Mouse (Mus musculus) brain, embryonic 14.5 days (tissue): ENCODE results near the gene Dido1. TPM values are rescaled to one million over a fixed set of nuclear protein-coding genes. Genes with fewer than 3 reads are reported as not detected.
A peak's percentile ranks its signal among the peaks of the same experiment; 100 is the strongest.

Experiments used
- DNase-seq: peaks from one replicate; pipeline ENCODE4 v3.0.0-alpha.2; 2011; ENCODE audit warnings: low read depth
- CTCF ChIP-seq: fragments of 200-500 bp; IDR thresholded peaks from 2 replicates; pipeline ENCODE4 v1.5.1; 2012; ENCODE audit warnings: inconsistent platforms, mild to moderate bottlenecking, moderate library complexity, borderline replicate concordance; ENCODE audit not compliant: insufficient read depth, insufficient read length; ENCODE audit errors: extremely low read depth
- POLR2A ChIP-seq: fragments of 200-500 bp; IDR thresholded peaks from 2 replicates; pipeline ENCODE4 v1.6.1; 2012; ENCODE audit warnings: mild to moderate bottlenecking, inconsistent platforms, borderline replicate concordance; ENCODE audit not compliant: poor library complexity, insufficient read depth, insufficient read length, severe bottlenecking; ENCODE audit errors: extremely low read depth
- polyA plus RNA-seq: library from polyadenylated mRNA; depleted of rRNA; stranded (reverse); fragments of >200 nt; gene quantifications from 2 replicates; pipeline ENCODE4 v1.2.3, GENCODE M21; 2012

Gene Dido1
- polyA plus RNA-seq, 1 experiment = 31.0 TPM

DNA sequence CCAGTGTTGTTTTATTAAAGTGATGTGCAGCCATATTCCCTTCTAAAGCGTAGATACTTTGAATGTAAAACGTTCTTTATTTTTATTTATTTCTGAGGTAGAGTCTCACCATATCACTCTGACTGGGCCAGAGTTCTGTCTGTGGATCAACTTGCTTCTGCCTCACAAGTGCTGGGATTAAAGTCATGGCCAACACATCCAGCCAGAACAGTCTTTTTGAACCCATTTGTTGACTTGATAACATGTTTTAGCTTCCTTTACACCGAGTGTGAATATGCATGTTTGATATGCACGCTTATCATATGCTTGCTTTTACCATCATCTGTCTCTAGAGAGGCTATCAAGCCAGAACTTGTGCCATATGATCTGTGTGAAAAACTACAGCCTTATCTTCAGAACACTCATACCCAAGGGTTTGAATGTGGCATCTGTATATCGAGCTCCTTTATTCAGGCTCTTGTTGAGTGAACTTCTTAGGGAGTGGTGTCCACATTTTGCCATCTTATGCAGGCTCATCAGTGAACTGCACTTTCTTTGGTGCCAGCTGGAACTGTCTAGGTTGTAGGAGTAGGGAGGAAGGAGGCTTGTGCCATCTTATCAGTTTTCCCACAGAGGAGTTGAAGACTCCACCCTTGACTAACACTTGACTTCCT is 2.4 kb upstream of the Dido1 start:
- TF ChIP-seq POLR2A (no peak), CTCF (no peak)
- DNase-seq = no peak

DNA sequence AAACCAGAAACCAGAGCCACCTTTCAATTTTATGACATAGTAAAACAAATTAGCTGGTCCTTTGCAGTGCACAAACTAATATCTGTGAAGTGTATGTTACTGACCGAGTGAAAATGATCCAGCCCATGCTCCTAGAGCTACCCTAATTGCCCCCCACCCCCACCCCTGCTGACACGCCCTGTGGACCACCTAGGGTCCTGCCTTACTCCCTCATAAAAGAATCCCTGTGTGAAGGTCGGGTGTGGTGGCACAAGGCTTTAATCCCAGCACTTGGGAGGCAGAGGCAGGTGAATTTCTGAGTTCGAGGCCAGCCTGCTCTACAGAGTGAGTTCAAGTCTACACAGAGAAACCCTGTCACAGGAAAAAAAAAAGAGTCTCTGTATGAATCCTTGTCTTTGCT is 1.7 kb upstream of the Dido1 start:
- DNase-seq = no peak
- TF ChIP-seq POLR2A = no peak

DNA sequence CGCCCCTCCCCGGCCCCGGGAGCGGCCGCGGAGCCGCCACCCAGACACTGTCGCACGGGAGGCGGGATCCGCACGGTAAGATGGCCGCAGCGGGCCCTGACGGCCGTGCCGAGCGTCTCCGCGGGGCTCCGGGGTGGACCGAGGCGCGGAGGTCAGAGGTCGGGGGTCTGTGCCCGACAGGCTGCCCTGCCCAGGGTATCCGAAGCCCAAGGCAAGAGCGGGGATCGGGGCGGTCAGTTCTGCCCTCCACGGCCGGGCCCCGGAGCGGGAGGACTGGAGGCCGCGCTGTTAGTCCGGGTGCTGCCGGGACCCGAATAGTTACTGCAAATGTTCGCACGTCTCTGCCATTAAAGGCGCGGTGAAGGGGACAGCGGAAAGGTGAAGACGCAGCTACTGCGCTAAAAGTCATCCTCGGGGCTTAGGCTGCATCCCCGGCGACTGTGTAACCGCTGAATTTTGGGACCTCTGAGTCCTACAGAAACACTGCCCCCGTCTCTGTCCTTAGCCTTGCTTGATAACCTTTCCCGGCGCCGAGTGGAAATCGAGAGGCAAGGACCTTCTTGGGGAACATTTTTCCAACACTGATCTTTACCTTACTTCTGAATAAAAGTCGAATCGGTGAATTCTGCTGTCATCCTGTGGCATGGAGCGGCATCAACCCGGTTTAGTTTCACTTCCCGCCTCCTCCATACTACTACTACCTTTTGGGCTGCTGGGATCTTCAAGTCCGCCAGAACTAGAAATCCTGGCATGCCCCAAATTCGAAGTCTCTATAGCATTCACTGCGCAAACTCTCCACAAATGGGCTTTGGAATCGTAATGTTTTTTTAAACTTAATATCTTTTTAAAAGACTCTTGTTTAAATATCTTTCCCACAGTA is 717 bp upstream of the Dido1 start:
- TF ChIP-seq CTCF = no peak
- 0 out of 2 replicates have a peak, but pooled peaks have one; percentile 10 for TF ChIP-seq POLR2A
- no peak for DNase-seq

DNA sequence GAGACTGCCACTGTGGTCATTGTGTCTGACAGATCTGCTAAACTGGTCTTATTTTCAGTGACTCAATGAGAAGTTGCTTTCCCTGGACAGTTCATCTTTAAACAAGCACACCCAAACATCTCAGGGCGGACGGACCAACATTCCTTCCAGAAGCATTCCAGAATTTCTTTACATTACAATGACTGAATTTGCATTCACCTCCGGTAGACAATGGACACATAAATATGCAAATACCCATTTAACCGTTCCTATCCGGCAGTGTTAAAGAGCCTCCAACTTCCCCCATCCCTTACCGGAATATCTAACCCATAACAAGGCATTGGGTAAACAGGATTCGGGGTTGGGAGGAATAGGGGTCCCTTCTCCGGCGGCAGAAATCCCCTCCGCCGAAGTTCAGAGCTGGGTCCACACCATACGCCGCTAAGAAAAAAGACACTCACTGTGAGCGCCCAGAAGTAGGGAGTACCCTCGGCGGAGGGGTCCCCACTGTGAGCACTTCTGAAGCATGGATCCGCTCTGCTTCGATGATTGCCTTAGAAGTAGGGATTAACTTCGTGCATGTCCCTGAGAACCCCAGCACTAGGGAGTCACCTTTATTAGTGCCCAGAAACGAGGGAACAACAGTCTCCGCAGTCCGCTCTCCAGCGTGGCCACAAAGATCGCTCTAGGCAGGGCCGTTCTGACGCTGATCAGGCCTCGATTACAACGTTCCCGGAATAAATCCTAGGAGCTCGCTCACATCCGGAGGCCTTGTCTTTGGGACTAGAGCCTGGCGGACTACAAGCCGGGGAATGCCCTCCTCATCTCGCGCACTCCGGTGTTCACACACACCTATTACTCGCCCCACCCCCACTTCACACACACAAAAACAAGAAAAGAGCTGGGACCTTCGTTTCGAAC is 526 bp downstream of the Dido1 start:
- DNase-seq = no peak
- TF ChIP-seq POLR2A (no peak), CTCF (no peak)

- DNase-seq = no peak
- no peak for TF ChIP-seq POLR2A
- TF ChIP-seq CTCF = no peak
These were observed 3.8 kb downstream of the Dido1 start for GRCm38 (mm10) chr2:180705975-180706374.

DNA sequence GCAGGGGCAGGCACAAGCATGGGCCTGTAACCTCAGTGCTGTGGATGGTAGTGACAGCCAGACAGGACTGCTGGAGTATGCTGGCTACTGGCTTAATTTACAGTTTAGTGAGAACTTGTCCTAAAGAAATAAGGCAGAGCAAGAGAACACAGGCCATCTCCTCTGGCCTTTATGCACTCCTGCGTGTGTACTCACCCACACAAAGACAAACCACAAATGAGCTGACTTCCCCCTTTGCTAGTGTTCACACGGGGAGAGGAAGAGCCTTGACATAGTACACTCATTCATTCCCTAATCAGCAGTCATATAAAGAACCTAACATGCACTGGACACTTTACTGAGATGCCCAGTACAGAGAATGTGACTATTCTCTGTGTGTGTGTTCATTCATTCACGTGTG is 4.7 kb downstream of the Dido1 start:
- no peak for DNase-seq
- TF ChIP-seq CTCF (no peak), POLR2A (no peak)

GRCm38 (mm10) chr2:180704591-180704990 is 5.2 kb downstream of the Dido1 start:
- no peak for DNase-seq
- TF ChIP-seq CTCF = no peak
- no peak for TF ChIP-seq POLR2A

- DNase-seq = no peak
- TF ChIP-seq POLR2A (no peak), CTCF (no peak)
These were observed 6.0 kb downstream of the Dido1 start for GRCm38 (mm10) chr2:180703645-180704359.

- TF ChIP-seq POLR2A (no peak), CTCF (no peak)
These were observed 6.6 kb downstream of the Dido1 start for GRCm38 (mm10) chr2:180703175-180703574.

DNA sequence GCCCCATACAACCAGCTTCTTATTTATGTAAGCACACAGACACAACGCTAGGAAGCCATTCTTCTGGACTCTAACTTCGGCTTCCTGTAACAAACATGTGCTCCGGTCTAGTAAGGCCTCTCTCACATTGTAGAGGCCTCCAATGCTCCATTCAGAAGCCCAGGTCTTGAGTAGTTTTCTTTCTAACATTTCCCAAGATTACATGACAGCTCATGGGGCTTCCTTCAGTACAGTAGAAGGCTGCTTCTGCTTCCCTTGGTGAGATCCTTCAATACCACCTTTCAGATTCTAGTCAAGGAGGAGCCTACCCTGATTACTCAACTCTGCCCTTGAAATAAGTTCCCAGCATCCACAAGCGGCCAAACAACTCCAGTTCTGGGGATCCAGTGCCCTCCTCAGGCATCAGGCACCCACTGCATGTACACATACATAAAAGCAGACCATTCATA is 7.1 kb downstream of the Dido1 start:
- TF ChIP-seq CTCF (no peak), POLR2A (no peak)

More at GRCm38 (mm10) chr2:180703175-180703574, 6.6 kb downstream of the Dido1 start:
- no peak for DNase-seq

More for the DNA sequence above, 7.1 kb downstream of the Dido1 start:
- DNase-seq = no peak
